8 mouse cellular contexts compared by ENCODE assay signal in the genomic region with DNA sequence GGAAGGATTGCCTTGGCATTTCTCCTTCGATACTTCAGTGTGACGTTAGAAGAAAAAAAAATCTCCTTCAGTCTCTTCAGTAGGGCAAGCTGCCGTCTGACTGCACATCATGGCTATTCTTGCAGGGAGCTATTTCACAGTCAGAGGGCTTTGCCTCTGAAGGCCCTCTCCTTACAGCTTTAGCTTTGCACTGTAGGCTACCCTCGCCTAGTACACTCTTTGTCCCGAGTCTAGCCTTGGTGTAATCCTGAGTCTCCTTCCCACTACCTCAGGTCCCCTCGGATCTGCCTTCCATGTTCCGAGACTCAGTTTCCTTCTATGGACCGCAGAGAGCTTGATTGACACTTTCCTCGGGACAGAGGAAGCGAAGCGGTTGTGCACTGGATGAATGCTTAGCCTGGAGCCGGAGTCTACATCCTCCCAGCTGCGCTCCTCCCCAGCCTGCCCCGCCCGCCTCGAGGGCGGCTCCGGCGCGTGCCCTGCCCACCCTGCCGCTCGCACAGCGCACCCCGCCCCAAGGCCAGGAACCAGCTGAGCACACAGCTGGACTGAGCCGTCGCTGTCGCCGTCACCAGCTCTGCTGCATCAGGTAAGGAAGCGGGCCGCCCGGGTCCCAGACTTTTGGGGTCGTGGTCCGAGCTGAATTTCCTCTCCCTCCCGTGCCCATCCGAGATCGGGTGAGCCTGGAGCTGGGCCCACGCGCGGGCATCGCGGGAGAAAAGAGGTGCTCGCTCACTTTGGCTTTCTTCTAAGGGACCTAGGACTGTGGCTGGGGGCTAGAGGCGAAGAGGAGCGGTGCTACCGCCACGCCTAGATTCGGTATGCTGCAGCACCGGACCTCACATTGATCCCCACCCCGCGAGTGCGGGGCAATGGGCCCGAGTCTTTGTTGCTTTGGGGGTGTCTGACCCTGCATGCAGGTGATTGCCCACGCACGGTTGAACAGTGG. TPM values are rescaled to one million over a fixed set of nuclear protein-coding genes. Genes with fewer than 3 reads are reported as not detected.
A peak's percentile ranks its signal among the peaks of the same experiment; 100 is the strongest.
DNase-seq lines count a peak whose midpoint lies in the region; ATAC-seq and TF ChIP-seq lines count a peak whose summit lies in the region.

Gene Gsn, plus strand, starts transcription at position 496 of the 949 bp plus-strand sequence.

- H3K9ac ChIP-seq in embryonic facial prominence, embryonic 11.5 days (replicated peaks; ENCODE audit: low read length): peak within 1 kb of the TSS; percentile 57
- H3K9ac ChIP-seq in heart, adult 2 months (ENCODE audit: low read depth, low read length): peak within 1 kb of the TSS; percentile 50
- H3K9ac ChIP-seq in limb, embryonic 15.5 days: peak within 1 kb of the TSS; percentile 44
- peak within 1 kb of the TSS; percentile 49 for H3K9ac ChIP-seq in midbrain, embryonic 16.5 days (ENCODE audit: low read depth, low read length)

- peak within 1 kb of the TSS; percentile 94 for H3K4me2 ChIP-seq in embryonic facial prominence, embryonic 11.5 days (ENCODE audit: low read depth, low read length)
- peak within 1 kb of the TSS; percentile 88 for H3K4me2 ChIP-seq in limb, embryonic 15.5 days
- peak within 1 kb of the TSS; percentile 64 for H3K4me2 ChIP-seq in midbrain, embryonic 16.5 days (ENCODE audit: low read length)

- H3K4me1 ChIP-seq in embryonic facial prominence, embryonic 11.5 days (ENCODE audit: control insufficient read depth, insufficient read depth, low read length): peaks cover 2% of the 10 kb centered on the region; the same call in 1 of the 2 replicates
- H3K4me1 ChIP-seq in heart, adult 2 months (ENCODE audit: control insufficient read depth, insufficient read depth, low read length): peaks cover 7% of the 10 kb centered on the region
- H3K4me1 ChIP-seq in kidney, adult 2 months (ENCODE audit: control insufficient read depth, insufficient read depth, low read length): peaks cover 9% of the 10 kb centered on the region; the same call in 1 of the 2 replicates
- H3K4me1 ChIP-seq in limb, embryonic 15.5 days: peaks cover 45% of the 10 kb centered on the region
- H3K4me1 ChIP-seq in midbrain, embryonic 16.5 days (ENCODE audit: control insufficient read depth, insufficient read depth, low read length): no peaks in the 10 kb centered on the region

- no peak within 1 kb of the TSS for H3K27ac ChIP-seq in embryonic facial prominence, embryonic 11.5 days (replicated peaks; ENCODE audit: low read depth, low read length)
- peak within 1 kb of the TSS; percentile 65 for H3K27ac ChIP-seq in heart, adult 2 months
- H3K27ac ChIP-seq in kidney, adult 2 months (ENCODE audit: insufficient read depth, low read depth, low read length): peak within 1 kb of the TSS; percentile 46
- H3K27ac ChIP-seq in limb, embryonic 15.5 days: peak within 1 kb of the TSS; percentile 19
- no peak within 1 kb of the TSS for H3K27ac ChIP-seq in midbrain, embryonic 16.5 days (ENCODE audit: low read length)

- intact Hi-C loops in heart, adult 2 months (cut with DNase I): no loop called here

- 0 out of 2 replicates have a peak, but pooled peaks have one; percentile 33 for TF ChIP-seq EP300 in heart, adult 2 months (IDR thresholded peaks at IDR 0.05; ENCODE audit: insufficient read depth, low read depth, low read length)

- 3% methylated on average over 54 of the region's 54 CpGs for WGBS in embryonic facial prominence, embryonic 11.5 days
- WGBS in heart, adult 2 months: 5% methylated on average over 54 of the region's 54 CpGs
- 5% methylated on average over 54 of the region's 54 CpGs for WGBS in kidney, adult 2 months
- WGBS in limb, embryonic 15.5 days: 3% methylated on average over 53 of the region's 54 CpGs
- 3% methylated on average over 54 of the region's 54 CpGs for WGBS in midbrain, embryonic 16.5 days

- no peaks in the 10 kb centered on the region for H3K36me3 ChIP-seq in embryonic facial prominence, embryonic 11.5 days (replicated peaks; ENCODE audit: control insufficient read depth, insufficient read depth, low read depth, low read length)
- H3K36me3 ChIP-seq in heart, adult 2 months (ENCODE audit: control insufficient read depth, insufficient read depth, low read length): no peaks in the 10 kb centered on the region
- no peaks in the 10 kb centered on the region for H3K36me3 ChIP-seq in kidney, adult 2 months (ENCODE audit: control insufficient read depth, insufficient read depth, low read length)
- H3K36me3 ChIP-seq in limb, embryonic 15.5 days: no peaks in the 10 kb centered on the region
- H3K36me3 ChIP-seq in midbrain, embryonic 16.5 days (ENCODE audit: control insufficient read depth, insufficient read depth, low read length): no peaks in the 10 kb centered on the region

- no peaks in the 10 kb centered on the region for H3K27me3 ChIP-seq in embryonic facial prominence, embryonic 11.5 days (ENCODE audit: control insufficient read depth, insufficient read depth, low read length)
- no peaks in the 10 kb centered on the region for H3K27me3 ChIP-seq in heart, adult 2 months (ENCODE audit: control insufficient read depth, insufficient read depth, low read length)
- H3K27me3 ChIP-seq in kidney, adult 2 months (replicated peaks; ENCODE audit: control insufficient read depth, insufficient read depth, low read length): no peaks in the 10 kb centered on the region
- H3K27me3 ChIP-seq in limb, embryonic 15.5 days: peaks cover 16% of the 10 kb centered on the region; the same call in 1 of the 2 replicates
- H3K27me3 ChIP-seq in midbrain, embryonic 16.5 days (ENCODE audit: control insufficient read depth, insufficient read depth, low read depth, low read length): peaks cover 5% of the 10 kb centered on the region

- no peaks in the 10 kb centered on the region for H3K79me2 ChIP-seq in heart, adult 2 months (replicated peaks; ENCODE audit: control insufficient read depth, insufficient read depth, low read length)

- no peak for TF ChIP-seq CTCF in heart, adult 2 months (IDR thresholded peaks at IDR 0.05)
- TF ChIP-seq CTCF in kidney, adult 2 months (conservative IDR thresholded peaks at IDR 0.05; ENCODE audit: insufficient read depth, insufficient read length, low read depth, low read length): no peak

- DNase-seq in layer of hippocampus, adult 11-12 months (ENCODE audit: low spot score): peak; percentile 55
- DNase-seq in layer of hippocampus, adult 9-10 months (ENCODE audit: low spot score): no peak
- DNase-seq in embryonic facial prominence, embryonic 11.5 days (ENCODE audit: low spot score): peak; percentile 86
- peak; percentile 90 for DNase-seq in heart, adult 2 months
- DNase-seq in kidney, adult 2 months: peak; percentile 88
- DNase-seq in spleen, postnatal 14 days (ENCODE audit: low spot score in 2 of 2): peak; percentile 68 to 70

- no peaks in the 10 kb centered on the region for H3K9me3 ChIP-seq in embryonic facial prominence, embryonic 11.5 days (replicated peaks; ENCODE audit: control insufficient read depth, low read length)
- no peaks in the 10 kb centered on the region for H3K9me3 ChIP-seq in limb, embryonic 15.5 days
- H3K9me3 ChIP-seq in midbrain, embryonic 16.5 days (replicated peaks; ENCODE audit: control insufficient read depth, low read length, poor library complexity, severe bottlenecking): no peaks in the 10 kb centered on the region

- ATAC-seq in embryonic facial prominence, embryonic 11.5 days (replicated peaks; ENCODE audit: insufficient number of reproducible peaks, low FRiP score, low TSS enrichment, low read depth): peak; percentile 91
- ATAC-seq in limb, embryonic 15.5 days (ENCODE audit: insufficient number of reproducible peaks, low FRiP score, low TSS enrichment, low read depth): peak; percentile 90
- ATAC-seq in midbrain, embryonic 16.5 days: peak; percentile 89

- H3K4me3 ChIP-seq in embryonic facial prominence, embryonic 11.5 days (ENCODE audit: low read depth, low read length): peak within 1 kb of the TSS; percentile 54
- peak within 1 kb of the TSS; percentile 67 for H3K4me3 ChIP-seq in heart, adult 2 months
- H3K4me3 ChIP-seq in kidney, adult 2 months (ENCODE audit: insufficient read depth, low read depth, low read length): peak within 1 kb of the TSS; percentile 64
- peak within 1 kb of the TSS; percentile 66 for H3K4me3 ChIP-seq in limb, embryonic 15.5 days
- peak within 1 kb of the TSS; percentile 38 for H3K4me3 ChIP-seq in midbrain, embryonic 16.5 days (ENCODE audit: low read depth, low read length)

- peak; percentile 50; the same call in 1 of the 2 replicates for TF ChIP-seq POLR2A in heart, adult 2 months (IDR thresholded peaks at IDR 0.05; ENCODE audit: insufficient read depth, low read depth, low read length)
- TF ChIP-seq POLR2A in kidney, adult 2 months (IDR thresholded peaks at IDR 0.05; ENCODE audit: low read depth, low read length): peak; percentile 50

RNA-seq across cellular contexts. Expression of gene Gsn, which starts in this region (rescaled TPM):
- polyA plus RNA-seq in embryonic facial prominence, embryonic 11.5 days (2014; fragmentation: Nextera tagmentation; extraction: Ambion mirVana): 50.1 and 51.7 TPM in 2 replicates
- total RNA-seq in heart, adult 2 months (2021): 1,000 to 10,000 TPM in 1 of 2 experiments, 100 to 1,000 TPM in 1; 878 to 1,097 TPM
- polyA plus RNA-seq in heart, adult 2 months (2012; rRNA removed): 1,373 and 1,759 TPM in 2 replicates
- polyA plus RNA-seq in kidney, adult 2 months (2012; rRNA removed): 269 and 357 TPM in 2 replicates
- 288 and 360 TPM in 2 replicates for polyA plus RNA-seq in limb, embryonic 15.5 days (2015; fragmentation: Nextera tagmentation; extraction: Ambion mirVana)
- 18.0 and 20.5 TPM in 2 replicates for polyA plus RNA-seq in midbrain, embryonic 16.5 days (2015; fragmentation: Nextera tagmentation; extraction: Ambion mirVana)

Comparison
In these comparisons a context has a peak if more than half of its experiments do, and no peak if none do; other contexts are left out.
1. H3K27ac ChIP-seq: peak in heart, adult 2 months (single experiment), kidney, adult 2 months (single experiment) and limb, embryonic 15.5 days (single experiment); none in embryonic facial prominence, embryonic 11.5 days (single experiment) and midbrain, embryonic 16.5 days (single experiment).
2. Peak in every context shown above with its lines, with median percentiles within 50 percentile points of each other: ATAC-seq, H3K4me2 ChIP-seq, H3K4me3 ChIP-seq and H3K9ac ChIP-seq.